Mouse (Mus musculus) E14TG2a.4 (cell line): ENCODE results near the gene Ybx2.

Experiments used
- CTCF ChIP-seq: conservative IDR thresholded peaks from 2 replicates; pipeline ENCODE4 v1.5.1; 2014; ENCODE audit warnings: low read length
- NANOG ChIP-seq: IDR thresholded peaks from 2 replicates; pipeline ENCODE4 v1.6.1; 2014; ENCODE audit warnings: borderline replicate concordance, low read length, mixed read lengths

DNA sequence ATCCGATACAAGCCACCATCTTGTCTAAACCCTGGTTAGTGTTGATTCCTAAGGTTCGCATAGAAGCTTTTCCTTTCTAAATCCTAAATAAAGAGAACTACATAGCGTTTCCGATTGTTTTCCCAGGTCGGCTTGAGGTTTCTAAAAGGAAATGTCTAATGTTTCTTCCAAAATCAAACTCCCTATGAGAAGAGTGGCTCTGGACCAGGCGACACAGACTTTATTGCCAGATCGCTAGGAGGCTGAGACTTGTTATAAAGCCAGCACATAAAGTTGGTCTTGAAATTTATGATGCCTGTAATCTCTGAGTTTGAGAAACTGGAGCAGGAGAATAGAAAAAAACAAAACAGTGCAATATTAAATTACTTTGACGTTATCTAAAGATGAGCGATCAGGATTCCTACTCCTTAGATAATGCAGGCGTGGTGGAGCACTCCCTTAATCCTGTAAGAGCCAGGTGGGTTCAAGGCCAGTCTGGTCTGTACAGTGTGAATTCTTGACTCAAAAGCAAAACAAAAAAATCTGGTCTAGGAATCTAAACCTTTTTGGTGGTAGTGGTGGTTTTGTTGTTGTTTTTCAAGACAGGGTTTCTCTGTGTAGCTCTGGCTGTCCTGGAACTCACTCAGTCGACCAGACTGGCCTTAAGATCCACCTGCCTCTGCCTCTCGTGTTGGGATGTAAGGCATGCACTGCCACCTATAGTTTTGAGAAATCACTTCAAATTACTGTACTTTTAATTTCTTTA, 13.4 kb upstream of the Ybx2 start:
- no peak for TF ChIP-seq CTCF
- TF ChIP-seq NANOG = no peak
